Mouse (Mus musculus) intestine, postnatal 0 days (tissue): ENCODE data around the gene Eif4e3. TPM values are rescaled to one million over a fixed set of nuclear protein-coding genes. Genes with fewer than 3 reads are reported as not detected.

Source experiments
- ATAC-seq: fragments of 200-750 bp; cut with Nextera tagmentation; 2 replicates; pipeline ENCODE4 v1.8.0; 2017; ENCODE audit warnings: mild to moderate bottlenecking, moderate TSS enrichment, moderate library complexity
- H3K27ac ChIP-seq: fragments of 300-500 bp; sonication (generic); 2 replicates; pipeline ENCODE4 v1.5.1; 2014; ENCODE audit warnings: mild to moderate bottlenecking, low read depth, low read length, moderate library complexity
- H3K27me3 ChIP-seq: fragments of 300-500 bp; sonication (generic); replicated peaks from 2 replicates; pipeline ENCODE4 v1.6.1; 2014; ENCODE audit warnings: low read length, mixed read lengths; ENCODE audit not compliant: control insufficient read depth, insufficient read depth
- H3K36me3 ChIP-seq: fragments of 300-500 bp; sonication (generic); 2 replicates; pipeline ENCODE4 v1.6.1; 2014; ENCODE audit warnings: mild to moderate bottlenecking, moderate library complexity; ENCODE audit not compliant: control insufficient read depth, insufficient read depth
- H3K4me1 ChIP-seq: fragments of 300-500 bp; sonication (generic); replicated peaks from 2 replicates; pipeline ENCODE4 v1.6.1; 2014; ENCODE audit warnings: antibody characterized with exemption, low read length, mixed read lengths; ENCODE audit not compliant: control insufficient read depth, insufficient read depth
- H3K4me2 ChIP-seq: fragments of 300-500 bp; sonication (generic); replicated peaks from 2 replicates; pipeline ENCODE4 v1.6.1; 2014; ENCODE audit warnings: low read depth, mild to moderate bottlenecking, moderate library complexity
- H3K4me3 ChIP-seq: fragments of 300-500 bp; sonication (generic); 2 replicates; pipeline ENCODE4 v1.5.1; 2014; ENCODE audit warnings: low read depth, low read length
- H3K9ac ChIP-seq: fragments of 300-500 bp; sonication (generic); 2 replicates; pipeline ENCODE4 v1.6.1; 2014; ENCODE audit warnings: mild to moderate bottlenecking, low read depth, low read length
- H3K9me3 ChIP-seq: fragments of 300-500 bp; sonication (generic); 2 replicates; pipeline ENCODE4 v1.6.1; 2016; ENCODE audit warnings: mixed run types; ENCODE audit not compliant: control insufficient read depth
- CTCF ChIP-seq: sonication (generic); IDR thresholded peaks from 2 replicates; pipeline ENCODE4 v1.5.1; 2016; ENCODE audit warnings: low read depth, mild to moderate bottlenecking, control low read depth, antibody characterized with exemption, moderate library complexity
- WGBS: fragments of 180-500 bp; shearing (Covaris S2); extraction: QIAGEN DNeasy Blood & Tissue Kit; methylation state at CpG from one replicate; pipeline ENCODE4 v1.1.7; 2014; 5-methylcytosine and 5-hydroxymethylcytosine counted together
- polyA plus RNA-seq: library from polyadenylated mRNA; unstranded; fragments of >200 nt; fragmentation: Nextera tagmentation; extraction: Ambion mirVana; gene quantifications from 2 replicates; pipeline ENCODE4 v1.2.1, GENCODE M21; 2015

Eif4e3 gene
- polyA plus RNA-seq, 1 experiment from 2014 or later, result 6.7 TPM

DNA sequence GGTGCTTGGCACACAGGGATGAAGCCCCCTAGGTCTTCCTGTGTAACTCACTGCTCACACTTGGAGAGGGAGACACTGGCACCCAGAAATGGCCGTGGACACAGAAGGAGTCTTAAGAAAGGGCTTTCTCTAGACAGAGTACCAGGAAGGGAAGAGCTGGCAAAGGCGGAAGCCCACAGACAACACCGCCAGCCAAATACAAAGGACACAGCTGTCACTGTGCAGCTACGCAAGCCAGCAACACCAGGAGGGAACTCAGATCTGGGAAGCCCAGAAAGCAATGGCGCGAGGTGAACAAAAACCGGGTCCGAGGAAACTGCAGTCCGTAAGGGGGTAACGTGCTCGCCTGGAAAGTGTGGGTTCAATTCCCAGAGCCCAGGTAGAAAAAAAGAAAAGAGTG, 11.5 kb upstream of the Eif4e3 start:
- Histone ChIP-seq H3K4me1 (no peaks in the 10 kb centered on the region), H3K9ac (no peak overlapping the region), H3K9me3 (no peaks in the 10 kb centered on the region), H3K4me3 (no peak overlapping the region), H3K27me3 (no peaks in the 10 kb centered on the region), H3K27ac (no peak overlapping the region), H3K4me2 (no peak overlapping the region), H3K36me3 (no peaks in the 10 kb centered on the region)
- WGBS, result 82% methylated on average over 11 of the region's 11 CpGs
- 0 out of 2 replicates have a peak, but pooled peaks have one; percentile 16 for ATAC-seq
- no peak for TF ChIP-seq CTCF

DNA sequence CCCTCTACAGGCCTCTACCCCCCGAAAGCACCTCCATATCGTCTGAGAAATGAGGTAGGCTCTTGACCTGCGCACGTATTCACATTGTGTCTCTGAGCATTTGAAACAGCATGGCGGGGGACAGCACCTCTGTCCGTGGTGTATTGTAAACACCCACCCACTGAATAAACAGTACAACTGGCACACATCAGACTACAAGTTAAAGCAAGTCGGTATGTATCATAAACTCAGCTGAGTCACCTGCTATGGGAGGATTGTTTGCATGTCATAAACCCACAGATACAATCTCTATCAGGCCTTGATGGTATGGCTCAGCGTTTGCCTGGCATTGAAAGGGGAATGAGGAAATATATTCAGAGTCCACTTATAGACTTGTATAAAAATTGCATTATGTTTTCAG, 10.8 kb upstream of the Eif4e3 start:
- Histone ChIP-seq H3K4me3 (no peak overlapping the region), H3K27ac (no peak overlapping the region), H3K9ac (no peak overlapping the region), H3K4me2 (no peak overlapping the region), H3K36me3 (no peaks in the 10 kb centered on the region), H3K9me3 (no peaks in the 10 kb centered on the region), H3K4me1 (no peaks in the 10 kb centered on the region), H3K27me3 (no peaks in the 10 kb centered on the region)
- WGBS, result 41% methylated on average over 8 of the region's 8 CpGs
- peak; percentile 84 for ATAC-seq
- no peak for TF ChIP-seq CTCF

GRCm38 (mm10) chr6:99674482-99674881, 7.9 kb upstream of the Eif4e3 start:
- Histone ChIP-seq H3K36me3 (no peaks in the 10 kb centered on the region), H3K27ac (no peak overlapping the region), H3K27me3 (no peaks in the 10 kb centered on the region), H3K4me3 (no peak overlapping the region), H3K9ac (no peak overlapping the region), H3K9me3 (no peaks in the 10 kb centered on the region), H3K4me2 (no peak overlapping the region), H3K4me1 (no peaks in the 10 kb centered on the region)
- WGBS, result 85% methylated on average over 4 of the region's 4 CpGs
- no peak for ATAC-seq
- TF ChIP-seq CTCF, result no peak

DNA sequence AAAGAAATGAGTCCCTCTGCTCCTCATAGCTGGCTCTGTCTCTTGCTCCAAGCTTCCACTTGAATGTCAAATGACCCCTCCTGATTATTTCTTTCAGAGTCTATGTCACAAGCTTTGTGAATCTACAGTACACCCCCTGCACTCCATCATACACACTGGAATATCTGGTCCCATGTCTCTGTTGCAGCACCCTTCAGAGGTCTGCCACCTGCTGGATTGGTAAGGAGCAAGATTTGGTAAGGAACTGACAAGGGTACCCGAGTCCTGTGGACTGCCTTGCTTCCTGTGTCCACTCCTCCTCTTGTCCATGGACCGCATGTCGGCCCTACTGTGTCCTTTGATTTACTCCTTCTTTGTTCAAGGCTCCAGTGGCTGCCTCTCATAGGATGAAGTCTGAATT, 5.2 kb upstream of the Eif4e3 start:
- Histone ChIP-seq H3K9ac (no peak overlapping the region), H3K9me3 (no peaks in the 10 kb centered on the region), H3K27me3 (no peaks in the 10 kb centered on the region), H3K4me1 (no peaks in the 10 kb centered on the region), H3K27ac (no peak overlapping the region), H3K4me3 (no peak overlapping the region), H3K4me2 (no peak overlapping the region), H3K36me3 (no peaks in the 10 kb centered on the region)
- no peak for ATAC-seq
- WGBS, result 65% methylated on average over 3 of the region's 3 CpGs
- TF ChIP-seq CTCF, result peak; percentile 54

DNA sequence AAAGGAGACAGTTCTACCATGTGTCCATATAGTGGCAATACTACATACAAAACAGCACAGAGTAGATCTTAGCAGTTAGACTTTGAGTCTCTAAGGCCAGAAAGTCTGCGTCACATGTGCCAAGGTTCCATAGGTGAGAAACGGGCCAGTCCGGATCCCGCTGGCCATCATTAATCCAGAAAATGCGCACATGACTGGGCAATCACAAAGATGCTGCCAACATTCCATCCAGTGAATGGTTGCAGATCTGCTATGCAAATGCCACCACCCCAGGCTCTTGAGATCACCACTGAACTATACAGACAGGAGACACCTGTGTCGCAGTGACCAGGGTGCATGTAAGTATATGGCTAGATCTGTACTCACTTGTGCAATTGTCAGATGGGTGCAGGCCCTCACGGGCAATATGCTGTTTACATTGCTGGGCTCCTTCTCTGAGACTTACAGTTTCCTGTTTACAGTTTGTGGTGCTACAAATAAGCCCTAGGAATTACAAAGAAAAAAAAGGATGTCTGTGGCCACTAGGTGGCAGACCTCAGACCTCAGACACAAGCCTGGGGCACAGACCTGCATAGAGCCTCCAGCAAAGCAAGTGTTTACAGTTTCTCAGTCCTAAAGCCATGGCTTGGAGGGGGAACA, 4.0 kb upstream of the Eif4e3 start:
- Histone ChIP-seq H3K9ac (no peak overlapping the region), H3K36me3 (no peaks in the 10 kb centered on the region), H3K4me2 (no peak overlapping the region), H3K9me3 (no peaks in the 10 kb centered on the region), H3K4me1 (no peaks in the 10 kb centered on the region), H3K4me3 (no peak overlapping the region), H3K27ac (no peak overlapping the region), H3K27me3 (no peaks in the 10 kb centered on the region)
- TF ChIP-seq CTCF, result peak; percentile 87
- WGBS, result 80% methylated on average over 7 of the region's 7 CpGs
- ATAC-seq, result no peak

DNA sequence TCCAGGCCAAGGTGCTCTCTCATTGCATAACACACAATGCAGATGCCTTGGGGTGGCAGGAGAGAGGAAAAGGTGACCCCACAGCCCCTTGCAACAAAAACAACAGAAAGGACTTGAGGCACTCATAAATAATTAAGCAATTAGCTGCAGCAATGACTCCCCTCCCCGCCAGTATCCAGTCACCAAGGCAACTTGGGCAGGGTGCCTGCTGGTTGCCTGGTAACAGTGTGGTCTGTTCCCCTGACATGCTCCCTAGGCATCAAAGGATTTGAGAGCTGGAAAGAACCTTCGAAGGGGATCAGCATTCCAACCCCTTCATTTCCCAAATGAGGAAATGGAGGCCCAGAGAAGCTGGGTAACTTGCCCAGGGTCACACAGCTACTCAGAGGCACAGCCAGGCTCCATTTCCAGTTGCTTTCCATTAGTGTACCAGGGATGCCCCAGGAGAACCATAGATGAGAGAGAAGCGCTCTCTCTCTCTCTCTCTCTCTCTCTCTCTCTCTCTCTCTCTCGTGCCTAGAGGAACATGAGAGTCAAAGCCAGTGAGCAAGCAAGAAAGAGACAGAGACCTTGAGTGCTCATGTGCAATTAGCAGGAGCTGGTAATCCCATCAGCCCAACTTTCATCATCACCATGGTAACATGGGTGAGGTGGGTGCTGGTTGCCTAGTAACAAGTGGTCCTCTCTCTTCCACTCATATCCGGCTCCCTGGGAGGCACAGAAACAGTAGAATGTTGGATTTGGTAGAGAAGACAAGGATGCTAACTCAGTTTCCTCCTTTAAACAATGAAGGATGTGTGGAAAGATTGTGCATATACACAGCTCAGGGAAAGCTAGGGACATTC, 3.1 kb upstream of the Eif4e3 start:
- H3K4me3 ChIP-seq, result no peak overlapping the region
- no peaks in the 10 kb centered on the region for H3K9me3 ChIP-seq
- no peaks in the 10 kb centered on the region for H3K27me3 ChIP-seq
- no peak overlapping the region for H3K27ac ChIP-seq
- no peak overlapping the region for H3K4me2 ChIP-seq
- H3K4me1 ChIP-seq, result no peaks in the 10 kb centered on the region
- H3K36me3 ChIP-seq, result no peaks in the 10 kb centered on the region
- 49% methylated on average over 5 of the region's 5 CpGs for WGBS
- H3K9ac ChIP-seq, result no peak overlapping the region
- TF ChIP-seq CTCF, result no peak
- ATAC-seq, result no peak
